Mouse (Mus musculus) gastrocnemius, postnatal 14 days (tissue): ENCODE data around the gene Snx32. TPM values are rescaled to one million over a fixed set of nuclear protein-coding genes. Genes with fewer than 3 reads are reported as not detected.

ENCODE experiments used
- DNase-seq: peaks from one replicate; pipeline ENCODE4 v3.0.0; 2021; ENCODE audit warnings: mixed read lengths
- intact Hi-C: fragments of 180-260 bp; cut with DNase I; formaldehyde crosslinking; loops from one replicate; pipeline ENCODE4 v1.15.1; 2025; ENCODE audit warnings: low total_unique reads
- total RNA-seq, 2 experiments: library from RNA; stranded (reverse); gene quantifications; 2 replicates each; pipeline ENCODE4 v1.2.3; 2021

The Snx32 gene
- total RNA-seq, 2 experiments from 2014 or later, result 5.7 to 6.5 TPM

GRCm38 (mm10) chr19:5463791-5464562 is 46.4 kb downstream of the Snx32 start:
- intact Hi-C loops, result no loop called here
- peak; percentile 51 for DNase-seq

- intact Hi-C loops, result no loop called here
- no peak for DNase-seq
Observed at GRCm38 (mm10) chr19:5463212-5463611, 47.1 kb downstream of the Snx32 start.

DNA sequence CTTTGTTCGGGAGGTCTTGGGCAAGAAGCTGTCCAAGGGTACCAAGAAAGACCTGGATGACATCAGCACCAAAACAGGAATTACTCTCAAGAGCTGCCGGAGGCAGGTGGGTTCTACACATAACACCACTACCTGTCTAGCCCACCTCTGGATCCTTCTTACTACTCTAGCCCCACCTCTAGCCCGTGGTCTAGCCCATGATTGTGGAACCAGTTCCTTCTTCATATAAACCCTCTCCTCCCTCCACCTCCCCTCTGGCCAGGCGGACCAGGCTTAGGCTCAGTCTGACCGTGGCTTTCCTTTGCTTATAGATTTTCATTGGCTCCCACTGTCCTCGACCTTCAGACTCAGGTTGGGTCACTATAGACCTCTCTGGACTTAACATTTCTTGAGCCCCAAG is 48.9 kb downstream of the Snx32 start:
- no peak for DNase-seq
- intact Hi-C loops, result no loop called here

GRCm38 (mm10) chr19:5460465-5460911 is 49.9 kb downstream of the Snx32 start, which contains the start of gene Fibp:
Gene Fibp, plus strand, starts transcription at chr19:5460615.
- peak; percentile 89 for DNase-seq
- intact Hi-C loops, result no loop called here

GRCm38 (mm10) chr19:5459896-5460295 is 50.4 kb downstream of the Snx32 start:
- intact Hi-C loops, result no loop called here
- DNase-seq, result no peak

GRCm38 (mm10) chr19:5459019-5459418 is 51.3 kb downstream of the Snx32 start:
- DNase-seq, result no peak
- intact Hi-C loops, result no loop called here

GRCm38 (mm10) chr19:5457746-5458442 is 52.4 kb downstream of the Snx32 start, which contains the start of gene Ccdc85b:
Gene Ccdc85b, minus strand, starts transcription at chr19:5457894.
- intact Hi-C loops, result no loop called here
- no peak for DNase-seq

DNA sequence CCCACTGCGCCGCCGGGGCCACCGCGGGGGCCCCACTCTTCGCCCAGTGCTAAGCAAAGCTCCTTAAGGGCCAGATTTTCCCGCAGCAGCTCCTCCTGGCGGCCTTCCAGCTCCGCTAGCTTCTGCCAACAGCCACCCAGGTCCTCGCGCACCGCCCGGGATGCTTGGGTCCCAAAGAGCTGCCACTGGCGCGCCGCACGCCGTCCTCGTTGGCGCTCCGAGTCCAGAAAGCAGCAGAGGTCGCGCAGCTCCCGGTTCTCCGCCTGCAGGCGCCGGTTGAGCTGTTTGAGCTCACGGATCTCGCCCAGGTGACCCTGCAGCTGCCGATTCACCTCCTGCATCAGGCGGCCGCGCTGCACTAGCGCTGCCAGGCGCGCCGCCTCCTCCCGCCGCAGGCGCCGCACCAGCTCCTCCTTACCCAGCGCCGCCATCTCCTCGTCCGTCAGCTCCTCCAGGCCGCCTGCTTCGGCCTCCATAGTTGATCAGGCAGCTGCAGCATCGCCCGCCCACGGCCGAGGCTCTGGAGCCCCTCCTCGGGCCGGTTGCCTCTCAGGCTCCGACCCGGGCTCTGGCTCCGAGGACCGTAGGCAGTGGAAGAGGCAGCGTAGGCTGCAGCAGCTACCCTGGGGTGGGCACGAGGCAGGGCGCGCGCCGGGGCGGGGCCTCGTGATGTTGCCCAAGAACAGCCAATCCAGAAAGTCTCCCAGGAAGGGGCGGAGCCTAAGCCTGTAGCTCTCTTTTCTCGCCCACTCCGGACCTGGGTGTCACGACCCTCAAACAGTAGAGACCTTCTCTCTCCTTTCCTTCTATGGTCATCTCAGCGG is 53.2 kb downstream of the Snx32 start:
- intact Hi-C loops, result no loop called here
- peak; percentile 95 for DNase-seq

GRCm38 (mm10) chr19:5456241-5456921 is 54.0 kb downstream of the Snx32 start:
- DNase-seq, result no peak
- intact Hi-C loops, result no loop called here

- intact Hi-C loops, result no loop called here
- no peak for DNase-seq
Observed at GRCm38 (mm10) chr19:5455568-5455967, 54.8 kb downstream of the Snx32 start.

GRCm38 (mm10) chr19:5455037-5455436 is 55.3 kb downstream of the Snx32 start:
- intact Hi-C loops, result no loop called here
- no peak for DNase-seq

- intact Hi-C loops, result no loop called here
- no peak for DNase-seq
Observed at GRCm38 (mm10) chr19:5451766-5452165, 58.6 kb downstream of the Snx32 start.

DNA sequence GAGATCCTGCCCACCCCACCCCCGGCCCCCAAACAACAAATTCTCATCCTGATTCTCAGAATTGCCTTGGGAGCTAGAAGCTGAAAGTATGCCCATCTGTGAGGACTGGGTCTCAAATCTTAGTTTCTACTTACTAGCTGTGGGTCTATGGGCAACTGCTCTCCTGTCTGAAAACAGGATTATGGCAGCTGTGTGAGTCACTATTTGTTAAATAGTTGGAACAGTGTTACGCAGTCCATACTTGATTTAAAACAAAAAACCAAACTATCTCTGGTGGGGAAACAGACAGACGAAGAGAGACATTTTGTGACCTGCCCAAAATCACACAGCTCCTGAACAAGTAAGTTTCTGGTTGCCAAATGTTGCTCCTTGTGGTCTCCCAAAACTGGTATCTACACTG is 60.7 kb downstream of the Snx32 start:
- intact Hi-C loops, result no loop called here
- no peak for DNase-seq

DNA sequence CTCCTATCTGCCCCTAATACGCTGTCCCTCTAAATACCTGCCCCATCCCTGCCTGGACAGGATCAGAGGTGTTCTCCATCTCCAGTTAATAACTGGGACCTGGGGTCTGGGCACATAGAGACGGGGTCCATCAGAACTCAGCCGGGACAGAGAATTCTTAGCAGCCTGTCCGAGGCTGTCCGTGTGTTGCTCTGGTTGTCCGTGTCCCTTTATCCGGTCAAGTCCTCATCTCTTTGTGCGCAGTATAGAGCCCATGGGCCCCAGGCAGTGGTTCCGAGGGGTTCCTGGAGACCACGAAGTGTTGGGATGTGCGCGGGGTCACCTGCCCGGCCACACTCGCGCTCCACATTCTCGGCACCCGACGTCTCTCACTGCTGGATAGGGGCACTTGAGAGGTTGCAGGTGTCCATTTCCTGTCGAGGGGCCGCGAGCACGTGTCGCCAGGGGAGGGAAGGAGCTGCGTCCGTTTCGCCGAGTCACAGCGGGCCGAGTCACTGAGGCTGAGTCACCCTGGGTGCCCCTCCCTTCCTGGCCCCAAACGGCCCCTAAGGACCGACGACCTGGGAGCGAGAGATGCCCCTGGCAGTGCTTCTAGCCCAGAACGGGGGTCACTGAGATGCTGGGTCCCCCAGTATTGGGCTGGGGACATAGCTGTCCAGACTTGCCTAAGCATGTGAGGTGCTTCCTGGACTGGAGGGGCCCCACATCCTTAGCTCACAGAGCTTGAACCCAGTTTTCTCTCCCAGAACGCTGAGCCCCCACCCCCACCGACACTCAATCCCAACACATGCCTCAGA is 61.8 kb downstream of the Snx32 start:
- intact Hi-C loops, result no loop called here
- no peak for DNase-seq

DNA sequence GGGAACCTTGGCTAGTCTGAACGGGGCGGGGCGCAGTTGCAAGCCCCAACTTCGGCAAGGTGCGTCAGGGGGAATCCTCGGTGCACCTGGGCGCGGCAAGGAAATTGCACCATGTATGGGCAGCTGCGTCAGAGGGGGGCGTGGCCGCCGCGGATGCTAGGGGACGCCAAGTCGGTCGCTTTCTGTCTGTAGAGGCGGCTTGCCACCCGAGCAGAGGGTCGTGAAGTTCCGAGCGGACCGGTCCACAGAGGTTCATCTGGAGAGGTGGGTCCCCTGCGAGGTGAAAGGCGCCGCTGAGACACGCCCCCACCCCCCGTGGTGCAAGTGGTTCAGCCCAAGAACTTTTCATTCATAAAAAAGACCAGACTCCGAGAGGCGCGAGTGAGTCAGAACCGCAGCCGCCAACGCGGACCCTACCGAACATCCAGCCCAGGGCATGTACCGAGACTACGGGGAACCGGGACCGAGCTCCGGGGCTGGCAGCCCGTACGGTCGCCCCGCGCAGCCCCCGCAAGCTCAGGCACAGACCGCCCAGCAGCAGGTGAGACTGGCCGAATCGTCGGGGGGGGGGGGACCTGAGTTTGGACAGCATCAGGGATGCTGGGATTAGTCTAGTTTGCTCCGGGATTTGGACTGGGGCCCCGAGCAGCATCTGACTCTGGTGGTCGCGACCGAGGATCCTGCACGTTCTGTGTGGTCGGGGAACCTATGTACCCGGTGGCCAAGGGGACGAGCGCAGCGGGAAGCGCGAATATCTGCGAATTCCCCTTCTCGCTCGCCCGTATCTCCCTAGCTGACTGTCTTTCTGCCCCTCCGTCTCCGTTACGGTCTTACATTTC is 62.6 kb downstream of the Snx32 start, which contains the start of gene Fosl1:
Gene Fosl1 (plus strand): TSS at position 33 of the 839 bp plus-strand sequence.
- DNase-seq, result peak; percentile 64

DNA sequence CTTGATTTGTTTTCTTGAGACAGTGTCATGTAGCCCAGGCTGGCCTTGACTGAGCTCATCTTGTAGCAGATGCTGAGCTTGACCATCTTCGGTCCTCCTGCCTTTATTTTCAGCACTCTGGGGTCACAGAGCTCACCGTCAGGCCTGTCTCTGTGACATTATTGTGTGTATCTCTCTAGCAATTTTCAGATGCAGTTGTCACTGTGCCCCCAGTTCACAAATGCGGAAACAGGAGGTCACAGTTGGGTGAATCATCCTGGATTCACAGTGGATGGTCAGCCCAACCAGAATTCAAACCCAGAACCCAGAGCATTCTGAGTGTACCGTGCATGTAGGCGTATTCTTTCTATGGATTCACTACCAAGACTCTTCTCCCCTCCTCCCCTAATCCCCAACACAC is 64.6 kb downstream of the Snx32 start:
- DNase-seq, result no peak
- intact Hi-C loops, result no loop called here

More for the DNA sequence above, 62.6 kb downstream of the Snx32 start, which contains the start of gene Fosl1:
- intact Hi-C loops, result no loop called here

GRCm38 (mm10) chr19:5444954-5445353 is 65.4 kb downstream of the Snx32 start:
- DNase-seq, result no peak
- intact Hi-C loops, result no loop called here
